In the genomic region with DNA sequence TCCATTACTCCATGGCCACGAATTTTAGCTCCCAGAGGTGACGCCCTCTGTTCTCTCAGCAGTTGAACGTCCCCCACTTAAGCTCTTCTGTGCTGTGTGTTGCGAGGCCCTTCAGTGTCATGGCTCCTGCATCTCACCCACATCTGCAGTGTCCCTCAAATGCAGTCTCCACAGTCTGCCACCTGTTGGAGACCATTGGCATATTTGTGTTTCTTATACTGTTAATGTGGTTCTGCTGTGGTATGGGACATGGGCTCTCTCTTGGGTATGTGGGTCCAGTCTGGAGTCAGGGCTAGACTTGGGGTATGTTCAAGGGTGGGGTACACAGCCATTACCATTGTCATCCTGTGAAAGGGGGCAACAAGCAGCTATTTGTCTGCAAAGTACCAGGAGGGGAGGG, we compare ENCODE assay signal across 8 mouse cellular contexts. TPM values are rescaled to one million over a fixed set of nuclear protein-coding genes. Genes with fewer than 3 reads are reported as not detected.
DNase-seq lines count a peak whose midpoint lies in the region; ATAC-seq lines count a peak whose summit lies in the region.

No protein-coding gene starts in this region.

- DNase-seq in kidney, adult 18-20 months: no peak
- peak; percentile 58 for DNase-seq in adipocyte (ENCODE audit: low spot score)
- DNase-seq in gastrocnemius, postnatal 36 days: no peak
- DNase-seq in ovary, postnatal 10 days (ENCODE audit: low spot score): no peak
- DNase-seq in T-cell, adult 2 months (ENCODE audit: low spot score): no peak

- WGBS in kidney, embryonic 14.5 days: 81% methylated on average over 4 of the region's 4 CpGs
- WGBS in hindbrain, embryonic 13.5 days: 91% methylated on average over 4 of the region's 4 CpGs
- 85% methylated on average over 4 of the region's 4 CpGs for WGBS in midbrain, embryonic 12.5 days

- H3K9ac ChIP-seq in kidney, embryonic 14.5 days (ENCODE audit: low read depth, low read length): 0 out of 2 replicates have a peak overlapping the region, but pooled peaks have one; percentile 80
- H3K9ac ChIP-seq in hindbrain, embryonic 13.5 days: peak overlapping the region; percentile 99
- H3K9ac ChIP-seq in midbrain, embryonic 12.5 days (replicated peaks): peak overlapping the region; percentile 92; the same call in 1 of the 2 replicates

- peaks cover 18% of the 10 kb centered on the region for H3K4me1 ChIP-seq in kidney, embryonic 14.5 days (ENCODE audit: control insufficient read depth, insufficient read depth, low read length)
- peaks cover 27% of the 10 kb centered on the region for H3K4me1 ChIP-seq in hindbrain, embryonic 13.5 days (replicated peaks)
- H3K4me1 ChIP-seq in midbrain, embryonic 12.5 days: peaks cover 21% of the 10 kb centered on the region

- intact Hi-C loops in gastrocnemius, postnatal 36 days (cut with DNase I): loop anchor here (5.0 kb wide), 1 partner anchor 56 kb away; the partner anchor contains the start of gene Osbpl2

- H3K27ac ChIP-seq in kidney, embryonic 14.5 days (ENCODE audit: low read depth, low read length): no peak overlapping the region
- H3K27ac ChIP-seq in hindbrain, embryonic 13.5 days: no peak overlapping the region
- H3K27ac ChIP-seq in midbrain, embryonic 12.5 days (replicated peaks): no peak overlapping the region

- peak overlapping the region; percentile 62; the same call in 1 of the 2 replicates for H3K4me3 ChIP-seq in kidney, embryonic 14.5 days (ENCODE audit: low read length)
- peak overlapping the region; percentile 97 for H3K4me3 ChIP-seq in hindbrain, embryonic 13.5 days
- H3K4me3 ChIP-seq in midbrain, embryonic 12.5 days: peak overlapping the region; percentile 93

- no peaks in the 10 kb centered on the region for H3K27me3 ChIP-seq in kidney, embryonic 14.5 days (ENCODE audit: control insufficient read depth, insufficient read depth, low read length)
- H3K27me3 ChIP-seq in hindbrain, embryonic 13.5 days: no peaks in the 10 kb centered on the region
- no peaks in the 10 kb centered on the region for H3K27me3 ChIP-seq in midbrain, embryonic 12.5 days

- ATAC-seq in kidney, embryonic 14.5 days (ENCODE audit: low FRiP score, low TSS enrichment): no peak
- no peak for ATAC-seq in hindbrain, embryonic 13.5 days (ENCODE audit: low FRiP score)
- no peak for ATAC-seq in midbrain, embryonic 12.5 days (ENCODE audit: low FRiP score, low read depth)

- H3K36me3 ChIP-seq in kidney, embryonic 14.5 days (ENCODE audit: control insufficient read depth, insufficient read depth, low read length): peaks cover 50% of the 10 kb centered on the region
- peaks cover 52% of the 10 kb centered on the region for H3K36me3 ChIP-seq in hindbrain, embryonic 13.5 days
- peaks cover 51% of the 10 kb centered on the region for H3K36me3 ChIP-seq in midbrain, embryonic 12.5 days

- H3K4me2 ChIP-seq in kidney, embryonic 14.5 days (replicated peaks; ENCODE audit: low read depth, low read length): peak overlapping the region; percentile 90
- H3K4me2 ChIP-seq in hindbrain, embryonic 13.5 days: peak overlapping the region; percentile 100
- peak overlapping the region; percentile 100 for H3K4me2 ChIP-seq in midbrain, embryonic 12.5 days (replicated peaks)

- no peaks in the 10 kb centered on the region for H3K9me3 ChIP-seq in kidney, embryonic 14.5 days (ENCODE audit: control insufficient read depth, low read length)
- H3K9me3 ChIP-seq in hindbrain, embryonic 13.5 days: no peaks in the 10 kb centered on the region
- no peaks in the 10 kb centered on the region for H3K9me3 ChIP-seq in midbrain, embryonic 12.5 days

RNA-seq across cellular contexts. Expression of gene Adrm1, which starts 1.9 kb away (rescaled TPM):
- polyA plus RNA-seq in kidney, embryonic 14.5 days (2014; fragmentation: Nextera tagmentation; extraction: Ambion mirVana): 159 and 160 TPM in 2 replicates
- 208 and 213 TPM in 2 replicates for polyA plus RNA-seq in hindbrain, embryonic 13.5 days (2015; fragmentation: Nextera tagmentation; extraction: Ambion mirVana)
- 214 and 217 TPM in 2 replicates for polyA plus RNA-seq in midbrain, embryonic 12.5 days (2016; fragmentation: Nextera tagmentation; extraction: Ambion mirVana)
- 100 to 1,000 TPM in 1 of 2 experiments, 10 to 100 TPM in 1; 95.4 to 103 TPM for total RNA-seq in gastrocnemius, postnatal 36 days (2021)

RNA-seq across cellular contexts. Expression of gene Lama5, which starts 52.5 kb away (rescaled TPM):
- 43.1 and 54.1 TPM in 2 replicates for polyA plus RNA-seq in kidney, embryonic 14.5 days (2014; fragmentation: Nextera tagmentation; extraction: Ambion mirVana)
- 1.9 and 2.1 TPM in 2 replicates for polyA plus RNA-seq in hindbrain, embryonic 13.5 days (2015; fragmentation: Nextera tagmentation; extraction: Ambion mirVana)
- polyA plus RNA-seq in midbrain, embryonic 12.5 days (2016; fragmentation: Nextera tagmentation; extraction: Ambion mirVana): 1.7 and 3.2 TPM in 2 replicates
- total RNA-seq in gastrocnemius, postnatal 36 days (2021): 10 to 100 TPM in 1 of 2 experiments, 1 to 10 TPM in 1; 8.7 to 11.2 TPM

RNA-seq across cellular contexts. Expression of gene Osbpl2, which starts 54.1 kb away (rescaled TPM):
- 18.4 and 34.4 TPM in 2 replicates for polyA plus RNA-seq in kidney, embryonic 14.5 days (2014; fragmentation: Nextera tagmentation; extraction: Ambion mirVana)
- polyA plus RNA-seq in hindbrain, embryonic 13.5 days (2015; fragmentation: Nextera tagmentation; extraction: Ambion mirVana): 58.2 and 60.8 TPM in 2 replicates
- polyA plus RNA-seq in midbrain, embryonic 12.5 days (2016; fragmentation: Nextera tagmentation; extraction: Ambion mirVana): 52.7 and 52.8 TPM in 2 replicates
- 10 to 100 TPM; 15.5 to 17.0 TPM for total RNA-seq in gastrocnemius, postnatal 36 days (2021)

Comparison
In these comparisons a context has a peak if more than half of its experiments do, and no peak if none do; other contexts are left out.
1. RNA of gene Lama5, which starts 52.5 kb away (polyA plus RNA-seq): 43.1 to 54.1 TPM in kidney, embryonic 14.5 days; 1.7 to 3.2 TPM in midbrain, embryonic 12.5 days and 1.9 to 2.1 TPM in hindbrain, embryonic 13.5 days; every median in the first group is over 10 times any median in the second.
2. Peak in every context shown above with its lines, with median percentiles within 50 percentile points of each other: H3K4me2 ChIP-seq, H3K4me3 ChIP-seq and H3K9ac ChIP-seq.